Mouse (Mus musculus): ENCODE data around the gene Rab44.

DNA sequence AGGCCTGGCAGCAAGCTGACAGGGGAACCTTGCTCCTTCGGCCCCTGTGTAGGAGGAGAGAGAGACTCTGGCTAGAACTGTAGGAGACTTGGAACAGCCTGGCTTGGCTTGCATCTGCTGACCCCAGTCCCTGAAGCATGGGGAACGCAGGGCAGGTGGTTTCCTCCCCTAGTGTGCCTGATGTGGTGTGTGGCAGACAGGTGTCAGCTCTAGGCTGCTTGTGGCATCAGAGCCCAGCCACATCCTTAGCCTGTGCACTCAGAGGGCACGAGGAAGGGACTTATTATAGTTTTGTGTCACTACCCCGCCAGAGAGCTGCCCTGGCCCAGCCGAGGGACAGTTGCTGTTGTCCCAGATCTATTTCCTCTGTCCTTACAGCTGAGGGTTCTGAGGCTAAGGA is 38.6 kb downstream of the Rab44 start:
- TF ChIP-seq CTCF (IDR thresholded peaks at IDR 0.05; ENCODE audit: low read depth, low read length), result no peak
- TF ChIP-seq POLR2A (IDR thresholded peaks at IDR 0.05; ENCODE audit: borderline replicate concordance, low read depth, low read length), result no peak
